ENCODE assay signal across 8 mouse cellular contexts in genomic region chr10:60830556-60831350, GRCm38 (mm10). TPM values are rescaled to one million over a fixed set of nuclear protein-coding genes. Genes with fewer than 3 reads are reported as not detected.
A peak's percentile ranks its signal among the peaks of the same experiment; 100 is the strongest.
DNase-seq lines count a peak whose midpoint lies in the region; ATAC-seq and TF ChIP-seq lines count a peak whose summit lies in the region.

No protein-coding gene starts in this region.

- H3K9ac ChIP-seq in heart, postnatal 0 days (replicated peaks; ENCODE audit: low read depth, low read length) = peak overlapping the region; percentile 80
- peak overlapping the region; percentile 76 for H3K9ac ChIP-seq in limb, embryonic 15.5 days
- H3K9ac ChIP-seq in stomach, postnatal 0 days (ENCODE audit: low read length) = peak overlapping the region; percentile 75

- peaks cover 42% of the 10 kb centered on the region for H3K4me1 ChIP-seq in megakaryocyte, embryonic 14.5 days
- H3K4me1 ChIP-seq in heart, postnatal 0 days (ENCODE audit: control insufficient read depth, insufficient read depth) = peaks cover 19% of the 10 kb centered on the region; the same call in 1 of the 2 replicates
- H3K4me1 ChIP-seq in limb, embryonic 15.5 days = peaks cover 62% of the 10 kb centered on the region
- H3K4me1 ChIP-seq in stomach, postnatal 0 days (replicated peaks; ENCODE audit: control insufficient read depth, insufficient read depth) = peaks cover 6% of the 10 kb centered on the region

- H3K4me2 ChIP-seq in heart, postnatal 0 days (ENCODE audit: low read depth, low read length) = peak overlapping the region; percentile 83
- H3K4me2 ChIP-seq in limb, embryonic 15.5 days = peak overlapping the region; percentile 94
- peak overlapping the region; percentile 92 for H3K4me2 ChIP-seq in stomach, postnatal 0 days (replicated peaks; ENCODE audit: low read depth)

- peak; percentile 78 for DNase-seq in cerebellum, adult 9-11 months
- no peak for DNase-seq in heart, postnatal 0 days (ENCODE audit: low spot score)
- DNase-seq in stomach, postnatal 0 days (ENCODE audit: low spot score) = peak; percentile 49
- DNase-seq in frontal cortex, postnatal 36 days (ENCODE audit: low spot score in 2 of 2) = no peak

- no peak for TF ChIP-seq EP300 in heart, postnatal 0 days (IDR thresholded peaks at IDR 0.05; ENCODE audit: low read depth)
- TF ChIP-seq EP300 in stomach, postnatal 0 days (optimal IDR thresholded peaks at IDR 0.05) = no peak

- H3K36me3 ChIP-seq in megakaryocyte, embryonic 14.5 days (replicated peaks; ENCODE audit: low read length) = no peaks in the 10 kb centered on the region
- H3K36me3 ChIP-seq in heart, postnatal 0 days (replicated peaks; ENCODE audit: control insufficient read depth, insufficient read depth, low read length) = no peaks in the 10 kb centered on the region
- H3K36me3 ChIP-seq in limb, embryonic 15.5 days = no peaks in the 10 kb centered on the region
- no peaks in the 10 kb centered on the region for H3K36me3 ChIP-seq in stomach, postnatal 0 days (ENCODE audit: control insufficient read depth, insufficient read depth, low read length)

- no peak for TF ChIP-seq CTCF in heart, postnatal 0 days (IDR thresholded peaks at IDR 0.05; ENCODE audit: low read depth)
- TF ChIP-seq CTCF in stomach, postnatal 0 days (IDR thresholded peaks at IDR 0.05; ENCODE audit: low read depth) = no peak

- WGBS in heart, postnatal 0 days = under 1% methylated on average over 78 of the region's 78 CpGs
- WGBS in limb, embryonic 15.5 days = under 1% methylated on average over 74 of the region's 78 CpGs
- under 1% methylated on average over 77 of the region's 78 CpGs for WGBS in stomach, postnatal 0 days

- no peak for ATAC-seq in megakaryocyte, adult 5-6 weeks (ENCODE audit: poor library complexity, severe bottlenecking)
- peak; percentile 4 for ATAC-seq in heart, postnatal 0 days (ENCODE audit: insufficient read depth, low read depth)
- ATAC-seq in limb, embryonic 15.5 days (ENCODE audit: insufficient number of reproducible peaks, low FRiP score, low TSS enrichment, low read depth) = no peak
- peak; percentile 0; the same call in 1 of the 2 replicates for ATAC-seq in stomach, postnatal 0 days (ENCODE audit: low FRiP score, low TSS enrichment)
- ATAC-seq in inflammation-experienced regulatory T-cells, adult 6 months = no peak

- H3K9me3 ChIP-seq in megakaryocyte, embryonic 14.5 days = peaks cover 16% of the 10 kb centered on the region
- no peaks in the 10 kb centered on the region for H3K9me3 ChIP-seq in heart, postnatal 0 days (replicated peaks; ENCODE audit: control insufficient read depth, low read length)
- H3K9me3 ChIP-seq in limb, embryonic 15.5 days = no peaks in the 10 kb centered on the region
- no peaks in the 10 kb centered on the region for H3K9me3 ChIP-seq in stomach, postnatal 0 days (ENCODE audit: control insufficient read depth, low read length)

- H3K27me3 ChIP-seq in megakaryocyte, embryonic 14.5 days (replicated peaks) = peaks cover 98% of the 10 kb centered on the region
- no peaks in the 10 kb centered on the region; the same call in 1 of the 2 replicates for H3K27me3 ChIP-seq in heart, postnatal 0 days (ENCODE audit: control insufficient read depth, insufficient read depth, low read length)
- H3K27me3 ChIP-seq in limb, embryonic 15.5 days = peaks cover 29% of the 10 kb centered on the region
- H3K27me3 ChIP-seq in stomach, postnatal 0 days (ENCODE audit: control insufficient read depth, insufficient read depth, low read length) = no peaks in the 10 kb centered on the region

- peak overlapping the region; percentile 90 for H3K4me3 ChIP-seq in megakaryocyte, embryonic 14.5 days (replicated peaks)
- H3K4me3 ChIP-seq in heart, postnatal 0 days (ENCODE audit: low read depth, low read length) = peak overlapping the region; percentile 73
- peak overlapping the region; percentile 74 for H3K4me3 ChIP-seq in limb, embryonic 15.5 days
- H3K4me3 ChIP-seq in stomach, postnatal 0 days (ENCODE audit: low read depth, low read length) = peak overlapping the region; percentile 67

- peak overlapping the region; percentile 91 for H3K27ac ChIP-seq in heart, postnatal 0 days (ENCODE audit: low read depth)
- peak overlapping the region; percentile 84 for H3K27ac ChIP-seq in limb, embryonic 15.5 days
- H3K27ac ChIP-seq in stomach, postnatal 0 days (replicated peaks) = peak overlapping the region; percentile 90

RNA-seq across cellular contexts. Expression of gene Unc5b, which starts 0.6 kb away (rescaled TPM):
- 0.02 TPM in 1 of 2 replicates, not detected in the other for polyA plus RNA-seq in megakaryocyte, embryonic 14.5 days (2012; ENCODE audit: insufficient read depth, low replicate concordance)
- not detected in 2 replicates for total RNA-seq in megakaryocyte, adult 5-6 weeks (2015)
- total RNA-seq in megakaryocyte, adult 5-6 weeks (2017) = 0.07 and 0.08 TPM in 2 replicates
- 50.5 and 63.2 TPM in 2 replicates for total RNA-seq in heart, postnatal 0 days (2014; rRNA removed; ENCODE audit: low replicate concordance)
- polyA plus RNA-seq in heart, postnatal 0 days (2015; fragmentation: Nextera tagmentation; extraction: Ambion mirVana) = 4.9 and 5.0 TPM in 2 replicates
- 8.1 and 8.2 TPM in 2 replicates for polyA plus RNA-seq in limb, embryonic 15.5 days (2015; fragmentation: Nextera tagmentation; extraction: Ambion mirVana)
- 3.8 and 4.1 TPM in 2 replicates for polyA plus RNA-seq in stomach, postnatal 0 days (2015; fragmentation: Nextera tagmentation; extraction: Ambion mirVana)
- polyA plus RNA-seq in inflammation-experienced regulatory T-cells, adult 6 months (2017; shearing (Covaris generic)) = under 1 TPM in 1 of 3 experiments, not detected in 2; 0.10 TPM

Comparison
In these comparisons a context has a peak if more than half of its experiments do, and no peak if none do; other contexts are left out.
1. ATAC-seq: peak in heart, postnatal 0 days (single experiment) and stomach, postnatal 0 days (single experiment); none in megakaryocyte, adult 5-6 weeks (single experiment), limb, embryonic 15.5 days (single experiment) and inflammation-experienced regulatory T-cells, adult 6 months (single experiment).
2. DNase-seq: peak in cerebellum, adult 9-11 months (single experiment) and stomach, postnatal 0 days (single experiment); none in heart, postnatal 0 days (single experiment) and frontal cortex, postnatal 36 days (0 of 2).
3. Peak in every context shown above with its lines, with median percentiles within 50 percentile points of each other: H3K4me3 ChIP-seq, H3K27ac ChIP-seq, H3K4me2 ChIP-seq and H3K9ac ChIP-seq.